Mouse (Mus musculus): Measurements from ENCODE around the gene Hmcn2. TPM values are rescaled to one million over a fixed set of nuclear protein-coding genes. Genes with fewer than 3 reads are reported as not detected.

Gene Hmcn2
- polyA plus RNA-seq, 1 experiment = 147 TPM

- Histone ChIP-seq H3K4me3 (ENCODE audit: low read depth, low read length) (no peak overlapping the region), H3K36me3 (ENCODE audit: control insufficient read depth, insufficient read depth, low read length) (no peaks in the 10 kb centered on the region), H3K4me1 (ENCODE audit: control insufficient read depth, insufficient read depth, insufficient read length, low read length) (no peaks in the 10 kb centered on the region), H3K27ac (ENCODE audit: insufficient read depth, low read depth, low read length) (no peak overlapping the region), H3K27me3 (ENCODE audit: control insufficient read depth, insufficient read depth, low read length) (no peaks in the 10 kb centered on the region)
- TF ChIP-seq CTCF (IDR thresholded peaks at IDR 0.05; ENCODE audit: extremely low read depth, insufficient read length, insufficient replicate concordance, low read depth, low read length) = no peak
- TF ChIP-seq POLR2A (IDR thresholded peaks at IDR 0.05; ENCODE audit: low read depth, low read length) = no peak
- 42% methylated on average over 6 of the region's 6 CpGs for WGBS
Measured at GRCm38 (mm10) chr2:31422576-31422975, 108.4 kb downstream of the Hmcn2 start.

- no peaks in the 10 kb centered on the region for H3K36me3 ChIP-seq (ENCODE audit: control insufficient read depth, insufficient read depth, low read length)
- TF ChIP-seq POLR2A (IDR thresholded peaks at IDR 0.05; ENCODE audit: low read depth, low read length) (no peak), CTCF (IDR thresholded peaks at IDR 0.05; ENCODE audit: extremely low read depth, insufficient read length, insufficient replicate concordance, low read depth, low read length) (no peak)
- no peaks in the 10 kb centered on the region for H3K27me3 ChIP-seq (ENCODE audit: control insufficient read depth, insufficient read depth, low read length)
- no peak overlapping the region for H3K4me3 ChIP-seq (ENCODE audit: low read depth, low read length)
- H3K27ac ChIP-seq (ENCODE audit: insufficient read depth, low read depth, low read length) = no peak overlapping the region
- no peaks in the 10 kb centered on the region for H3K4me1 ChIP-seq (ENCODE audit: control insufficient read depth, insufficient read depth, insufficient read length, low read length)
- 64% methylated on average over 5 of the region's 5 CpGs for WGBS
Measured at GRCm38 (mm10) chr2:31431477-31431876, 117.3 kb downstream of the Hmcn2 start.

DNA sequence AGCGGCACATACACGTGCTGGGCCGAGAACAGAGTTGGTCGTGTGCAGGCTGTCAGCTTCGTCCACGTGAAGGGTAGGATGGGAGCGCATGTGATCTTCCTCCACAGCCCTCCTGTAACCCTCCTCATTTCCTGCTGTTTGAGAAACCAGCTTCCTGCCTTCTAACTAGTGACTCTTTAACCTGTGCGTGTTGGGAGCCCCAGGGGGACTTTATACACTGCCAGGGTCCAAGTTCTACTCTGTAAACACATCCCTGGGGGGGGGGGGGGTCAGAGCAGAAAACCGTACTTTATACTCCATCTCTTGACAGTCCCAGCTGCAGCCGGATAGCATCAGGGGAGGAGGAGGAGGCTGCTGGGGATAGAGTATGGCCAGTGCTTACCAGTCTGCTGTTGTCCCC is 120.5 kb downstream of the Hmcn2 start:
- TF ChIP-seq POLR2A (IDR thresholded peaks at IDR 0.05; ENCODE audit: low read depth, low read length) = no peak
- no peak for TF ChIP-seq CTCF (IDR thresholded peaks at IDR 0.05; ENCODE audit: extremely low read depth, insufficient read length, insufficient replicate concordance, low read depth, low read length)
- H3K36me3 ChIP-seq (ENCODE audit: control insufficient read depth, insufficient read depth, low read length) = no peaks in the 10 kb centered on the region
- H3K27ac ChIP-seq (ENCODE audit: insufficient read depth, low read depth, low read length) = no peak overlapping the region
- WGBS = 60% methylated on average over 10 of the region's 10 CpGs
- H3K4me1 ChIP-seq (ENCODE audit: control insufficient read depth, insufficient read depth, insufficient read length, low read length) = no peaks in the 10 kb centered on the region
- no peaks in the 10 kb centered on the region for H3K27me3 ChIP-seq (ENCODE audit: control insufficient read depth, insufficient read depth, low read length)
- H3K4me3 ChIP-seq (ENCODE audit: low read depth, low read length) = no peak overlapping the region

GRCm38 (mm10) chr2:31435567-31435966 is 121.4 kb downstream of the Hmcn2 start:
- H3K27ac ChIP-seq (ENCODE audit: insufficient read depth, low read depth, low read length) = no peak overlapping the region
- peak; percentile 48; the same call in 1 of the 2 replicates for TF ChIP-seq CTCF (IDR thresholded peaks at IDR 0.05; ENCODE audit: extremely low read depth, insufficient read length, insufficient replicate concordance, low read depth, low read length)
- TF ChIP-seq POLR2A (IDR thresholded peaks at IDR 0.05; ENCODE audit: low read depth, low read length) = no peak

DNA sequence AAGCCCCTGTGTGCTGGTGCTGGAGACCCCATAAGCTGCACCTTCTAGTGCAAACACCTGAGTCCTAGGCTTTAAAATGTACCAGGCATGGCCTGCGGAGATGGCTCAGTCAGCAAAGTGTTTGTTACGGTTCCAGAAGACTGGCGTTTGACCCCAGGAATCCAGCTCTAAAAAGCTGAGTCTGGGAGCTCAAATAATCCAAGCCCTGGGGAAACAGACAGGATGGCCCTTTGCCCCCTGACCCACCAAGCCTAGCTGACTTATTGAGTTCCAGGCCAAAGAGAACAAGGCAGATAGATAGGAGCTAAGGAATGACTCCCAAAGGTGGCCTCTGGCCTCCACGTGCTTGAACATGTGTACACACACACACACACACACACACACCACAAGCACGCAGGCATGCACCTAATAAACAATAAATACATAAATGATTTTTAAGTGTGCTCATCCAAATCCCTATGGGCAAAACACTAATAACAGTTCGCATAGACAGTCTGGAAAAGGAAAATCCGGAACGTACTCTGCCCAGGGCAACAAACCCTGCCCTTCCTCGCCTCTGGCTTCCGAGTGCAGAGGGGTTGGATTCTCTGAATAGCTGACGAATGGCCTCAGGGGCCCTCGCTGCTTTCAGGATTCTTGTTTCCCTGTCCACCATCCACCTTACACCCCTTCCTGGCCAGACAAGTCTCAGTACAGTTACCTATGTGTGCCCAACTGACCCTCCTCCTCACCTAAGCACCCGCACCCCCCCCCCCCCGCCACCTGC is 123.4 kb downstream of the Hmcn2 start:
- Histone ChIP-seq H3K27ac (ENCODE audit: insufficient read depth, low read depth, low read length) (no peak overlapping the region), H3K4me3 (ENCODE audit: low read depth, low read length) (no peak overlapping the region), H3K27me3 (ENCODE audit: control insufficient read depth, insufficient read depth, low read length) (no peaks in the 10 kb centered on the region), H3K36me3 (ENCODE audit: control insufficient read depth, insufficient read depth, low read length) (no peaks in the 10 kb centered on the region), H3K4me1 (ENCODE audit: control insufficient read depth, insufficient read depth, insufficient read length, low read length) (no peaks in the 10 kb centered on the region)
- WGBS = 80% methylated on average over 14 of the region's 14 CpGs
- TF ChIP-seq CTCF (IDR thresholded peaks at IDR 0.05; ENCODE audit: extremely low read depth, insufficient read length, insufficient replicate concordance, low read depth, low read length) (no peak), POLR2A (IDR thresholded peaks at IDR 0.05; ENCODE audit: low read depth, low read length) (no peak)

More at GRCm38 (mm10) chr2:31435567-31435966, 121.4 kb downstream of the Hmcn2 start:
- H3K4me1 ChIP-seq (ENCODE audit: control insufficient read depth, insufficient read depth, insufficient read length, low read length) = no peaks in the 10 kb centered on the region
- no peaks in the 10 kb centered on the region for H3K27me3 ChIP-seq (ENCODE audit: control insufficient read depth, insufficient read depth, low read length)
- H3K4me3 ChIP-seq (ENCODE audit: low read depth, low read length) = no peak overlapping the region
- WGBS = 40% methylated on average over 6 of the region's 6 CpGs
- H3K36me3 ChIP-seq (ENCODE audit: control insufficient read depth, insufficient read depth, low read length) = no peaks in the 10 kb centered on the region

DNA sequence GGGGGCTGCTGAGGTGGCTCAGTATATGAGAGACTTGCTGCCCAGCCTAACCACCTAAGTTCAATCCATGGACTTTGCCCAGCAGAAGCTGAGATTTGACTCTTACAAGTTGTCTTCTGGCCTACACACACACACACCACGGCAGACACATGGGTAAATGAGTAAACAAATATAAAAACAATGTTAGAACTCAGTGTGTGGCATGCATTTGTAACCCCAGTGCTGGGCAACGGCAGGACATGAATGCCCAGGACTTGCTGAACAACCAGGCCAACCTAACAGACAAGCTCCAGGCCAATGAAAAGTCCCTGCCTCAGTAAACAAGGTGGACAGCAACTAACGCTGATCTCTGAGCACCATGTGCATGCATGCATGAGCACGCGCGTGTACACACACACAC is 125.4 kb downstream of the Hmcn2 start:
- Histone ChIP-seq H3K27ac (ENCODE audit: insufficient read depth, low read depth, low read length) (no peak overlapping the region), H3K4me1 (ENCODE audit: control insufficient read depth, insufficient read depth, insufficient read length, low read length) (no peaks in the 10 kb centered on the region), H3K4me3 (ENCODE audit: low read depth, low read length) (no peak overlapping the region), H3K36me3 (ENCODE audit: control insufficient read depth, insufficient read depth, low read length) (no peaks in the 10 kb centered on the region), H3K27me3 (ENCODE audit: control insufficient read depth, insufficient read depth, low read length) (no peaks in the 10 kb centered on the region)
- 70% methylated on average over 6 of the region's 6 CpGs for WGBS
- TF ChIP-seq CTCF (IDR thresholded peaks at IDR 0.05; ENCODE audit: extremely low read depth, insufficient read length, insufficient replicate concordance, low read depth, low read length) (no peak), POLR2A (IDR thresholded peaks at IDR 0.05; ENCODE audit: low read depth, low read length) (no peak)

- 54% methylated on average over 11 of the region's 11 CpGs for WGBS
- no peak for TF ChIP-seq POLR2A (IDR thresholded peaks at IDR 0.05; ENCODE audit: low read depth, low read length)
- no peak for TF ChIP-seq CTCF (IDR thresholded peaks at IDR 0.05; ENCODE audit: extremely low read depth, insufficient read length, insufficient replicate concordance, low read depth, low read length)
- H3K27ac ChIP-seq (ENCODE audit: insufficient read depth, low read depth, low read length) = no peak overlapping the region
Measured at GRCm38 (mm10) chr2:31442480-31443160, 128.4 kb downstream of the Hmcn2 start.

More at GRCm38 (mm10) chr2:31442480-31443160, 128.4 kb downstream of the Hmcn2 start:
- no peaks in the 10 kb centered on the region for H3K36me3 ChIP-seq (ENCODE audit: control insufficient read depth, insufficient read depth, low read length)
- H3K4me3 ChIP-seq (ENCODE audit: low read depth, low read length) = no peak overlapping the region
- H3K27me3 ChIP-seq (ENCODE audit: control insufficient read depth, insufficient read depth, low read length) = no peaks in the 10 kb centered on the region
- H3K4me1 ChIP-seq (ENCODE audit: control insufficient read depth, insufficient read depth, insufficient read length, low read length) = no peaks in the 10 kb centered on the region
